Mouse (Mus musculus) testis, postnatal 10 days (tissue): Measurements from ENCODE around the gene Mboat7.
"Not testable (repeated sequence)": the region's sequence is repeated elsewhere in the genome, so short reads cannot be mapped to it uniquely, and the experiment has no call there.

Source experiments
- DNase-seq: peaks from one replicate; pipeline ENCODE4 v3.0.0; 2021; ENCODE audit warnings: low spot score

Gene Mboat7

GRCm38 (mm10) chr7:3692987-3693808 is at the start of gene Mboat7:
TSS of gene Mboat7 (minus strand) at chr7:3693523.
- DNase-seq: peak; percentile 99

DNA sequence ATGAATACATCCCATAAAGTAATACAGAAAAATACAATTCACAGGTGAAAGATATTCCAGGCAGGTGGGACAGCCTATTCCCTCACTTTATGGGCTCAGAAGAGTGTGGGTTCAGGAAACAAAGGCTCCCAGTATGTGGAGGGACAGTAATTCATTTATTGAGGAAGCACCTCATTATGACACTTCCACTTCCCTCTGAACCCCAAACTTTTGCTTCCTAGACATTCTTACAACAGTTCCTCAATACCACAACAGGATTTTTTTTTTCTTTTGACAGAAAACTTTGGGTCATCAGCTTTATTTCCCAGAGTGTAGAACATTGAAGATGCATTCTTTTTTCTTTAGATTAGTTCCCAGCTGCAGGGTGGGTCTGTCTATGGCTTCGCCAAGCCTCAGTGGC is 39.4 kb upstream of the Mboat7 start:
- DNase-seq: not testable (repeated sequence)

DNA sequence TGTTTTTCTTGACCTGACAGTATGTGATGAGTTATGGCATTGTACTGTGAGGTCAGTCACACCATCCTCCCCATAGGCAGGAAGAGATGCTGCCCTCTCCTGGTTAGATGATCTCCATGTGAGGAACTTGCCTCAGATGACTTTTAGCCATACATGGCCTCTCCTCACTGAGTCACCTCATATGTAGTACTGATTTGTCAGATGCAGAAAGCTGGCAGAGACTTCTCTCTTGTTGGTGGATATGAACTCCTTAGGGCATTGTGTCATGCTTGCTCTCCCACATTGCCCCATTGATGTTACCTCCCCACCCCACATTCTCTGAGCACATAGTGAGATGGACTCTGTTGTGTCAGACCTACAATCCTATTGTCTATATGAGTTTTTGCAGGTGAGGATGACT is 32.1 kb upstream of the Mboat7 start:
- not testable (repeated sequence) for DNase-seq

DNA sequence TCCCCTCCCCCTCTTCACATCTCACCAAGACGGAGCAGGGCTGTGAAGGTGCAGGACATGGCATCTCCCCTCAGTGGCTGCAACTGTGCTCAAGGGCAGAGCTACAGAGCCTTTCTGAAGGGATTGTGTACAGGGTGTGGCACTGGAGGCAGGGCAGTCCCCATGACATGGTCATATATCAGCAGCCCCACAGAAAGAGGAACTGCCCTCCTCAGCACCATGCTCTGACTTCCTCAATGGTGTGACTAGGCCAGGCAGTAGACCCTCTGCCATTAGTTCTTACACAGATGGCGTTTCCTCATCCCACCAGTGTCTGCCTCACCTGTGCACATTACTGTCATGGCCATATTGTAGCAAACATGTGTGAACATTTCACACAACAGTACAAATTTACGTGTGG is 26.9 kb upstream of the Mboat7 start, which contains the start of gene Pirb:
Pirb (minus strand) TSS at position 124 of the 400 bp plus-strand sequence.
- DNase-seq: not testable (repeated sequence)

- DNase-seq: no peak
These were observed 21.9 kb upstream of the Mboat7 start for GRCm38 (mm10) chr7:3715249-3715648.

DNA sequence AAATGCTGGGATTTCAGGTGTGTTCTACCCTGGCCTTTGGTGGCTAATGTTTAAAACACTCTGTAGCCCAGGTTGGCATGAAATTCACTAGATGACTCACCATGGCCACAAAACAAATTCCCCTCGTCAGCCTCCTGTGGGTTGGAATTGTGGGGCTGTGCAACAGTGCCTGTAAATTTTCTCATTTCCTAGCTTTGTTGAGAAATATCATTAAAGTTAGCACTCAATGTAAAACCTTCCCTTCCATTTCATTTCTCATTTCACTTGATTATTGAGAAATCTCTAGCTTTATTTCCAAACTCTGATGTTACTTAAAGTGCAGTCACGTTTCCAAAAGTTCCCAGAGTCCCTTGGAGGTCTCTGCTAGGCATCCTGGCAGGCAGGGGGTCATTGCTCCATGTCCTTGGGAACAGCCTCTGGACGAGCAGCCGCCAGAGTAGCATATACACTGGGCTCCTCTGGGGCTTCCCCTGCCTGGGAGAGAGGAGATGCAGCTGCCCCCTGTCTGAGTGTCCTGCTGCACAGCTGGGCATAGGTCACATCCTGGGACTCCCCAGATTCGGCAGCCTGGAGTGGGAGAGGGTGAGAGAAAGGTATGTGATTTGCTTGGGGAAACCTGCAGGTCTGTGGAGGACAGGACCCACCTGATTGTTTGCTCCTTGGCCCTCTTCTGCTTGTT is 19.1 kb upstream of the Mboat7 start:
- DNase-seq: no peak

- DNase-seq: no peak
These were observed 15.7 kb upstream of the Mboat7 start for GRCm38 (mm10) chr7:3709000-3709399.

DNA sequence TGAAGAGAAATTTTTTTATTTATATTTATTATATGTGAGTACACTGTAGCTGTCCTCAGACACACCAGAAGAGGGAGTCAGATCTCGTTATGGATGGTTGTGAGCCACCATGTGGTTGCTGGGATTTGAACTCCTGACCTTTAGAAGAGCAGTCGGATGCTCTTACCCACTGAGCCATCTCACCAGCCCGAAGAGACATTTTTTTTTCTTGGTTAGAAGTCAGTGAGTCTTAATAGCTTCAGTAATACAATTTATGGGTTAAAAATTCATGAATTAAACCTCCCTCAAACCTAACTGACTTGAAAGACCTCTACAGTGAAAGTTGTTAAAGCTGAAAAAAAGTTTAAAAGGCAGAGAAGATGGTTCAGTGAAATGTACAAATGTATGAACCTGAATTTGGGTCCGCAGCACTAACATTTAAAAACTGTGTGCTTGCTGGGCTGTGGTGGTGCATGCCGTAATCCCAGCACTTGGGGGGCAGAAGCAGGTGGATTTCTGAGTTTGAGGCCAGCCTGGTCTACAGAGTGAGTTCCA is 15.2 kb upstream of the Mboat7 start:
- DNase-seq: not testable (repeated sequence)

- DNase-seq: no peak
These were observed 14.5 kb upstream of the Mboat7 start for GRCm38 (mm10) chr7:3707568-3708413.

GRCm38 (mm10) chr7:3707027-3707426 is 13.7 kb upstream of the Mboat7 start:
- DNase-seq: no peak

- no peak for DNase-seq
These were observed 13.1 kb upstream of the Mboat7 start for GRCm38 (mm10) chr7:3706343-3706934.

DNA sequence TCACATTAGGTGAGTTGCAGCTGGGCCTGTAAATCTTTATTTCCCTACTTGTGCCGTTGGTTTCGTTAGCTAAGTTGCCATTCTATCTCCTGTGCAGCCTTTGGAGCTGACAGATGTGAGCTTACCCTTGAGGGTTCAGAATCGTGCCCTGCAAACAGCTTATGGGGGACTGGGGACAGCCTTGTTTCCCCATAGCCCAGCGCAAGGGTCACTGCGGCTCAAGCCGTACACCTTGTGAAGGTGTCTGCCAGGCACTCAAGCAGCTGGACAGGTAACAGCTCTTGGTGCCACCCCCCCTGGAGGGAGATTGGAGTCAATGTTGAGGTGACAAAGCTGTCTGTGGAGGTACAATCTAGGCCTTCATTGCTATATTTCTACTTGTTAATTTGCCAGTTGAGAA is 12.6 kb upstream of the Mboat7 start:
- no peak for DNase-seq

DNA sequence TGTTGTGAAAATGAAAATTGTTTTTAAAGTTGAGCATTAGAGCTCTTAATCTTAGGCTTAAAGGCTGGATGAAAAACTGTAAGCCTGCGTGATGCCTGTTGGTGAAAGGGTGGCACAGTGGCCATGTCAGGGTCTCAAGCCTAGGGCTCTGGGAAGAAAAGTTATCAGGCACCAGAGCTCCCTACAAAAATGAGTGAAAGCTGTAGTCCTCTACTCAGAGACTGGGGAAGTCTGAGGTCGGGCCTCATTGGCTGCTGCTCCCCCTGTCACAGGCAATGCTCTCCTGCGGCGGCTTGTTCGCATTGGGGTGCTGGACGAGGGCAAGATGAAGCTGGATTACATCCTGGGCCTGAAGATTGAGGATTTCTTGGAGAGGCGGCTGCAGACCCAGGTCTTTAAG is 12.1 kb upstream of the Mboat7 start:
- not testable (repeated sequence) for DNase-seq

DNA sequence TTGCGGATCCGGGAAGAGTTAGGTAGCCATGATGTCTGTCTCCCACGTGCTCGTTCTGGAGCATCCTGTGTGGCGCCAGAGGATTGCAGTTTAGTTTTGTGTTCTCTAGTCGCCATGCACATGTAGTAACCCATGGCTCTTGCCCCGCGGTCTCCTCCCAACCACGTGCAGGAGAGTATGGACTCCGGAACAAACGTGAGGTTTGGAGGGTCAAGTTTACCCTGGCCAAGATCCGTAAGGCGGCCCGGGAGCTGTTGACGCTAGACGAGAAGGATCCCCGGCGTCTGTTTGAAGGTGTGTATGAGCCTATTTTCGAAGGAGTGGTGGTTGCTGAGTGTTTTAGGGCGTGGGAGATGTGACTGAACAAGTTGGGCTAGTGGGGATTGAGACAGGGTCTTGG is 11.2 kb upstream of the Mboat7 start:
- DNase-seq: no peak

DNA sequence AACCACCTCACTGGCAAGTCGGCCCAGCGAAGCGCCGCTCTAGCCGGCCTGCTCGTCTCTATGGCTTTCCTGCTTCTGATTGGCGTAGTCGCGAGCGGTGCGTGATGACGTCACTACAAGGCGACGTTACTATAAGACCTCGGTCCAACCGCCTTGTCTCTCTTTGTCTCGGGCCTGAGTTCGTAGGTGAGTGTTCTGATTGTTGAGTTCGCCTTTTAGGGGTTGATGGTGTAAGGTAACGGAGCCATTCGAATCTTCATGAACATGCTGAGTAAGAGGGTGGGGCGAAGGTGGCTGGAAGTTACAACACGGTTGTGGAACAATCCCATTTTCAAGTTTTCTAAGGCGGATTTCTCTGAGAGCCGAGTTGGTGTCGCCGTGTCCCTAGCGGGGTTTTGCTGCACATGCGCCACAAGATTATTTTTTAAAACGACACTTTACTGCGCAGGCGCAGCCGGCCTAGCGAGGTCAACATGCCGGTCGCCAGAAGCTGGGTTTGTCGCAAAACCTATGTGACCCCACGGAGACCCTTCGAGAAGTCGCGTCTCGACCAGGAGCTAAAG is 10.6 kb upstream of the Mboat7 start, which contains the start of gene Rps9:
Rps9 (plus strand) TSS at position 115 of the 563 bp plus-strand sequence.
- DNase-seq: peak; percentile 96

- DNase-seq: no peak
These were observed 10.0 kb upstream of the Mboat7 start for GRCm38 (mm10) chr7:3703148-3703878.

DNA sequence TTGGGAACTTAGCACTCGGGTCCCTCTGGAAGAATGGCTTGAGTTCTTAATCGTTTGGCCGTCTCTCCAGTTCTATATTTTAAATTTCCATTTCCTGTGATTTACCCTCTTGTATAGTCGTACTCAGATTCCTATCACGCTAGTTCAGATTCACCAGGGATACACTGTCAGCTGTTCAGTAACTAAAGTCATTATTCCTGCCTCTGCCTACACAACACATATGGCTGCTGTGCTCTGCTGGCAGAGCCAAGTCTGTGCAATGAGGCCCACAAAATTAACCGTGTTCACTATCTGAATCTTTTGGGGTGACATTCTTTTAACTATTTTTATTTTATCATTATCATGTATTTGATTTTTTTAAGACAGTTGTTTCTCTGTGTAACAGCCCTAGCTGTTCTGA is 5.1 kb upstream of the Mboat7 start:
- no peak for DNase-seq

GRCm38 (mm10) chr7:3694949-3695305 is 1.6 kb upstream of the Mboat7 start:
- DNase-seq: not testable (repeated sequence)

DNA sequence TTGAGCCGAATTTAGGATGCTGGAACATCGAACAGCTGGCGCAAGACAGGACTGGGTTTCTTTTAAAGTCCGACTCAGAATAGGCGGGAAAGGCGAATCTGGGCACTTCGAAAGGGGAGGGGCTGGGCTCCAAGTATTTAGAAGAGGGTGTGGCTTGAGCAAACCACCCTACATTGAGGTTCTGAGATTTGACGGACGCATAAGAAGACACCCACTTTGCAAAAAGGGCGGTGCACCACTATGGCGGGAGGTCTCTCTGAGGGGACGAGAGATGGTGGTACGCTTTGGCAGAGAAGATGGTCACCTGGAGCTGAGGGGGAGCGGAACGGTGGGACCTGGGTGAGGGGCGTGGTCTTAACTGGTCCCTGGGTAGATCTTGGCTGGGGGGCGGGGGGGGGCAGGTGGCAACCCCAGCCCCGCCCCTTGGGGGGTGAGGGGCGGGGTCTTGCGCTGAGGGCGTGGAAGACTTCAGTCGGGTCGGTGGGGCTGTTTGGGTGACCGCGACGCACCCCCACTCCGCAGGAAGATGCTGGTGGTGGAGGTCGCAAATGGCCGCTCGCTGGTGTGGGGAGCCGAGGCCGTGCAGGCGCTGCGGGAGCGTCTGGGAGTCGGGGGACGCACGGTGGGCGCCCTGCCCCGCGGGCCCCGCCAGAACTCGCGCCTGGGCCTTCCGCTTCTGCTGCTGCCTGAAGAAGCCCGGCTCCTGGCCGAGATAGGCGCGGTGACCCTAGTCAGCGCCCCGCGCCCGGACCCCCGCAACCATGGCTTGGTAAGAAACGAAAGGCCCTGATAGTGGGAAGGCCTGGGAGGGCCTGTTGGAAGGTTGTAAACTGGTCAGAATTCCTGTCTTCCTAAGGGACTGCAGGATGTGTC is 989 bp upstream of the Mboat7 start:
- DNase-seq: peak; percentile 83

DNA sequence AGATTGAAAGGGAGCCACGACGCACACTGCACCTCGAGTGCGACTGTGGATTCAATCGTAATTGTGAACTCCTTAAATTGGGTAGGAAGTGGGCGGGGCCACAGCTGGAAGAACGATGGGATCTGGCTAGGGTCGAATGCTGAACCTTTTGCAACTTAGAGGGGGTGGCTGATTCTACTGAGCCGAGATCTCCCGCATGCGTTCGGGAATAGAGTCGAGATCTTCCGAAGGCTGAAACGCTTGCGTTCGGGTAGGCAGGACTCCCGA is 419 bp upstream of the Mboat7 start:
- DNase-seq: peak; percentile 86
